Mouse (Mus musculus): ENCODE results near the gene Map2k5.

Map2k5 gene

DNA sequence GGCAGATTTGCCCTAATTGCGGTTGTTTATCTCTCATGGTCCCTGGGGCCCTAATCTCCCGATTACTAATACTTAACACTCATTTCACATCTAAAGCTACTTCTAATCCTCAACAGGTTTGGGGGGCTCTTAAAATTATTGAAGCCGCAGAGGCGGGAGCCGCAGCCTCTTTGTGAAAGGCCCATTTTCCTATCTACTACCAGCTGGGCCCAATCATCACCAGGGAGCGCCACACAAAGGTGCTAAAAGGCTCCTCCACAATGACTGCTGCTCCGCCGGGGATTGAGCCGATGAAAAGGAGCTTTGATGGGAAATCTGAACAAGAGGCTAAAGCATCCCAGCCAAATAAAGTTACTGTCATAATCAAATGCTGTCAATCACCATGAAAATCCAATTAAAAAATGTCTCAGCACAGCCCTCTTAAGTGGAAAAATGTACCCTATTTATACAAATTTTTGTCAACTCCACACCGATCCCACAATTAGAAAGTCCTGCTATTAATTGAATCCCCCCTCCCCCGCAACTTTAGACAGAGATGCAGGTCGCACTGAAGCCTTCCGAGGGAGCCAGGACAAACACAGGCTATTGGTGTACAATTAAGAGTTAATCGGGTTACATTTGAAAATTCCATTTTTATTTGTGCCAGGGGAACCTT, 195.3 kb downstream of the Map2k5 start:
- DNase-seq = no peak

DNA sequence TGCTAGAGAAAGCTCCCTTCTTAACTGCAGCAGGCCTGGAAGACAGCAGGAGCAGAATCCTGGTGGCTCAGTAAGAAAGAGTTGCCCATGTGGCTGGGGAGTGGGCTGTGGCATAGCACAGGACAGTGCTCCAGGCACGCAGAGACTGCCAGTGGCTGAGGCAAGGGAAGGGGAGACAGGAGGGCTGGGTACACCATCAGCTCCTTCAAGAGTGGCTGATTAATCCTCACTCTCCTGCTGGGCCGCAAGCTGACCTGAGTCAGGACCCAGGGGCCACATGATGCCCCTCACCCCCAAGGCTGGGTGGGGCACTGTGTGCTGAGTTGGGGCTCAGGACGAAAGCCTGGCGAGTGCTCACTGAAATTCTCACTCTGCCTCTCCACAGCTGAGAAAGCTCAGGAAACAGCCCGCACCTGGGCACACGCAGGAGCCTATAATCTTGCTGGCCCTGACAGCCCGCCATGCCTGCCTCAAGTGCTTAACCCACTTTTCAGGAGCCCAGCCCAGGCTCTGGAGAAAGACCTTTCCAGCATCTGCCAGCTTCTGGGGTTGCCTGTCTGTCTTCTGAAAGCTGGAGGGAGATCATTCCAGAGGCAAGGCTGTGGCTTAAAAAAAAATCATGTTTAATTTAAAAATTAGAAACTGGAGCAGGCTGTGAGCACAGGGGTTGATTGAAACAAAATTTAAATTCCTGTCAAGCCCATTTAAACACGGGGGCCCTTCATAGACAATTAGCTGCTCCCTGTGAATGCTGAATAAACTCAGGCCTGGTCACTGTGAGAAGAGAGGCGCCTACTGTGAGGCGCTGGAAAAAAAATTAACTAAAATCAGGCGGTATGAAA, 196.1 kb downstream of the Map2k5 start:
- DNase-seq = no peak

DNA sequence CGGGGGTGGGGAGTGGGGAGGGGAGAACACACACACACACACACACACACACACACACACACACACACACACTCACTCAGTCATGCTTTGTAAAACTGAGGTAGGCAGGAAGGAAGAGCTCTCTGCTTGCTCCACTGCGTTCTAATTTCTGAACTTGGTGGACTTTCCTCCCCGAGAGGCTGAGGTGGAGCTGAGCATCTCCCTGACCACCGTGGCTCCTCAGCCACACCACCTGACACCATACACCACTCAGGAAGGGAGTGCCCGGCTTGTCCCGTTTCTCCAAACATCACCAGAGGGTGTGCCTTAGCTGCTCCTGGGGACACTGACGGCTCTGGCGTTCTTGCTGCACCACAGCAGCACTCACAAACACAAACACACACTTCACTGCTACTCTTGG, 199.4 kb downstream of the Map2k5 start:
- no peak for DNase-seq

GRCm38 (mm10) chr9:63174001-63174721, 203.5 kb downstream of the Map2k5 start:
- DNase-seq = no peak

- no peak for DNase-seq
Observed at GRCm38 (mm10) chr9:63171951-63172350, 205.8 kb downstream of the Map2k5 start.

GRCm38 (mm10) chr9:63169127-63169526, 208.6 kb downstream of the Map2k5 start:
- DNase-seq = no peak

DNA sequence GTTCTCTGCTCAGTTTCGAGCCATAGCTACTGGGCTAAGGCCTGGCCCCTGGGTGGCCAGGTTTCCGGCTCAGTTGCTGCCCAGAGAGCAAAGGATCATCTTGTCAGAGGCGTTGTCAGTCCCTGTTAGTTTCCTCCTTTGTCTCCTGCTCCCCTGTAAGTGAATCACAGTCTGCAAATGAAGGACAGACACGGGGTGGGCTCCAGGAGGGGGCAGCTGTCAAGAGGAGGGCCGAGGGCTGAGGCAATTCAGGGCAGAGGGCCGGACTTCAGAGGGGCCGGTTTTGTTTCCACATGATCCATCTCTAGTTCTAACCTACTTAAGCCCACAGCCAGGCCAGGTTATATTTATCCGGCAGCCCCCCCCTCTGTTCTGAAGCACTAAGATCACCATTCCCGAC, 212.6 kb downstream of the Map2k5 start:
- no peak for DNase-seq

GRCm38 (mm10) chr9:63163756-63164155, 213.9 kb downstream of the Map2k5 start:
- no peak for DNase-seq

- DNase-seq = no peak
Observed at GRCm38 (mm10) chr9:63151949-63152348, 225.8 kb downstream of the Map2k5 start.

DNA sequence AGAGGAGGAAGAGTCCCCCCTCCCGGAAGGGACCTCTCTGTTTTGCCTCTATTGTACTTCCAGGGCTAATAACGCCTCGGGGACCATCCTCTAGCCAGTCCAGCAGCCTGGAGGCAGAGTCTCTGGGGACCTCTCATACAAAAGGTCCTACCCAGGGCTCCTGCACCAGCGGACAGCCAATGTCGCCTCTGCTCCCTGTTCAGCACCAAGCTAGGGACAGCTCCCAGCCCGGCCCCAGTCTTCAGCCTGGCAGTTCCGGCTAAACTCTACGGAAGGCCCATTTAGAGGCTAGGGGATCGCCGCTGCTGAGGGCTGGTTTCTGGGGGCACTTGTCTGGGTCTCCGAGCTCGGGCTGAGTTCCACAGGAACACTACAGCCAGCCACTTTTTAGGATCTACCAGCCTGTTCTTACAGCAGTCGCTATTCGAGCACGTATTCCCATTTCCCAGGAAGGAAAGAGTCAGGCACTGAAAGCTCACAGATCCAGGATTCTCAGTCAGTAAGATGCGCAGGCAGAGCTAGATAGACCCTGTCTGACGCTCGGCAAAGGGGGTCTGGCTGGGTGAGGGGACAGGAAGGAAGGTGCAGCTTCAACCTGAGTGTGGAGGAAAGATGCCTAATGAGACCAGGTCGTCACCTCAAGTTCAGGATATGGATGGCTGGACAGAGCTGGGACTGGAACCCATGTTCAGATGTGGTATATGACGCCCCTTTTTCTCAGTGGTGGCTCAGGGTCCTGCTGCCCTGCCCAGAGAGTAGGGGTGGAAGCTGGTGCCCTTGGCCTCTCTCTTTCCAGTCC, 226.4 kb downstream of the Map2k5 start:
- DNase-seq = peak; percentile 72

DNA sequence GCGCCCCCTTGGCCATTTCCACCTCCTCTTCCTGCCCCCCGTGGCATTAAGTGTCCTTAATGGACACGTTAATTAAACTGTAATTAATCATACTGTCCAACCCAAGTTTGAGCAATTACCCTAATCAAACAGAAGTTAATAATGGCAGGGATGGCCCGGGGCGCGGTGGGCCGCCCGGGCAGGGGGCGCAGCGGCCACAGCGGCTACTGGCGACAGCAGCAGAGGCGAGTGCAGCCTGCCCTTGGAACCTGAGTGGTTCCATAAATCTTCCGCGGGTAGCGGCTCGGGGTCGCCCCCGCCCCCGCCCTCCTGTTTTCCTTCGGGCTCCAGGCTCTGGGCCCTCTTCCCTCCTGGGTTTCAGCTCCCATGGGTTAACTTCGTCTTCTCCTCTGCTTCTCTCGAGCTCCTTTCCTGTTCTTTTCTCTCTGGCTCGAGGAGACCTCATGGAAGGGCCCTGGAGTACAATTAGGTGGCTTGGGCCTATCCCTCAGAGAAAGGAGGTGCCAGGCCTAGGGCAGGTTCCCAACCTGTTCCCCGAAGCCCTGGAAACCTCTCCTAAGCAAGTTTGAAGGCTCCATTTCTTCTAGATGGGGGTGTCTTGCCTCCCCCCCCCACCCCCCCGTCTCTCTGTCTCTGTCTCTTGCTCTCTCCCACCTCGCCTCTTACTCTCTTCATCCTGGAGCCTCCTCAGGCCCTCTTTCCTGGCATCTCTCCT, 227.5 kb downstream of the Map2k5 start:
- DNase-seq = no peak

- no peak for DNase-seq
Observed at GRCm38 (mm10) chr9:63149372-63149766, 228.3 kb downstream of the Map2k5 start.

DNA sequence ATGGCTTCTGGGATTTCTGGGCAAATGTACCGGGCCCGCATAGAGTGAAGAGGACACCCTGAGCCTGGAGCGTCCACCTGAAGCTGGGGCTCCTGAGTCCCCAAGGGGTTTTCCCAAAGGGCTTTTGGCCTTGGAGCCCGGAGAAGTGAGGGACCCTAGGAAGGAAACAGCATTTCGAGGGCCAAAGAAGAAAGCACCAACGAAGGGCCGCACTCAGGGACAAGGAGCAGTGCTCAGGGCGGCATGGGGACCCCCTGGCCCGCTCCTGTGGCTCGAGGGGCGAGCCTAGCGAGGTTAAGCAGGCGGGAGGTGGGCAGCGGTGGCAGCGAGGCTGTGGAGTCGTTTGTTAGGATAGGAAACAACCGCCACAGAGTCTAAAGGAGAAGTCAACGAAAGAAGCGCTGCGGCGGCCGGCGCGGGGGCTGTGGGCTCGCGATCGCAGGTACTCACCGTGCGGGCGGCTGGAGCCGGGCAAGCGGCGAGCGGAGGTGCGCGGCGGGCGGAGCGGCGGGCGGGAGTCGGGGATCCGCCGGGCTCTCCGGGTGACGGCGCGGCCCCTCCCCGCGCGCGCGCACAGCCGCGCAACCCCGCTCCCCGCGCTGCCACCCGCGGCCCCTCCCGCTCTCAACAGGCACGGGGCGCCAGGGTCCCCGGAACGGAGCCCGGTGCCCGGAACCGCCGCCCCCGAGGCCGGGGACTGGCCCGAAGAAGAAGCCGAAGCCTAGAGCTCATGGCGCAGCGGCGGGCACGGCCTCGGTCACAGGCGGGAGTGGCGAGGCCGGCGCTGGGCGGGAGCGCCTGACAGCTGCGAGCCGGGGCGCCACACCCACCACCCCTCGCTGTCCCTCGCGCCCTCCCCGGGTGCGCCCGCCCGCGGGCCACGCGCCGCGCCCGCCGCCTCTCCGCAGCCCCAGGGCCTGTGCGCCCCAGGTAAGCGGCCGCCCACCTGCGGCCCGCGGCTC, 229.0 kb downstream of the Map2k5 start, which contains the start of gene Skor1:
Skor1 (minus strand) TSS at position 552 of the 962 bp plus-strand sequence.
- no peak for DNase-seq

- no peak for DNase-seq
Observed at GRCm38 (mm10) chr9:63147786-63148409, 229.8 kb downstream of the Map2k5 start.

- no peak for DNase-seq
Observed at GRCm38 (mm10) chr9:63147296-63147695, 230.4 kb downstream of the Map2k5 start.

DNA sequence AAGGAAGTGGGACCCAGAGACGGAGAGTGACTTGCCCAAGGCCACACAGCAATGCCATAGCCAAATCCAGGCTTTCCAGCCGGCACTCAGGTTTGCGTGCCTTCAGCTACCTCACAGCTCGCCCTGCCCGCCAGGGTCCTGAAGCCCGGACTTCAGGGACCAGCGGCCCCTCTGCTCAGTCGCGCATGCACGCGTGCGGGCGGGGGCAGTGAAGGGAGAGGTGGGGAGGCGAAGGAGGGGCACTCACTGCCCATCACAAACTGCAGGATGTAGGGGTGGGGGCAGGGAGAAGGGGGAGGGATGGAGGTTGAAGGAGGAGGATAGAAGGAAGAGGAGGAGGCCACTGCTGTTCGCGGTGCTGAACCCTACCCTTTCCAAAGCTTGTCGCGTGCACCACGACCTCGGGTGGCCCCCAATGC, 230.8 kb downstream of the Map2k5 start:
- DNase-seq = no peak

DNA sequence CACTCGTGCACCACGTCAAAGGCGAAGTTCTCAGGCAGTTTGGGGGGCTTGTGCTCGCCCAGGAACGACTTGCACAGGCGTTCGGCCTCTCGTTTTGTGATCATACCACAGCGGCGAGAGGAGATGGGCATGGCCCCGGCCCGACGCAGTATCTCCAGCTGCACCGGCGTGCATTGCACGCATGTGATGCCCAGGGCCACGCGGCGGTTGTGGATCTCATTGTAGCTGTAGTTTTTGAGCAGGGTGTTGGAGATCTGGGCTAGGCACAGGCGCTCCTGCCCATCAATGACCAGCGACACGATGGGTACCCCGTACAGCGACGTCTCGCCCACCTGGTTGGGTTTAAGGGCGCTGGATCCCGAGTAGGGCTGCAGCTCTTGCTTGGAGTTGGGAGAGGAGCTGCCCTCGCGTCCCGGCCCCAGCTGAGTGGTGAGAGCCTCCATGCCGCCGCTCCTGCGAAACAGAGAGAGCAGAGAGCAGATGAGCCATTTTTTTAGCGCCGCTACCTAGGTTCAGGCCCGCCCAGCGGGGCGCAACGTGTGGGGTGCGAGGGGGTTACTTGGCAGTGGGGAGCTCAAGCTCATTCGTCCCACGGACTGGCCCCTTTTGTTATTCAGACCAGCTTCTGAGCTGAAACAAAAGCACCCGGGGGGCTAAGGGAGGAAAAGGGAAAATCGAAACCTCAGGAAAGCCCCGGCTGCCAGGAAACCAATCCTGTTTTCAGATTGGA, 231.4 kb downstream of the Map2k5 start:
- no peak for DNase-seq

DNA sequence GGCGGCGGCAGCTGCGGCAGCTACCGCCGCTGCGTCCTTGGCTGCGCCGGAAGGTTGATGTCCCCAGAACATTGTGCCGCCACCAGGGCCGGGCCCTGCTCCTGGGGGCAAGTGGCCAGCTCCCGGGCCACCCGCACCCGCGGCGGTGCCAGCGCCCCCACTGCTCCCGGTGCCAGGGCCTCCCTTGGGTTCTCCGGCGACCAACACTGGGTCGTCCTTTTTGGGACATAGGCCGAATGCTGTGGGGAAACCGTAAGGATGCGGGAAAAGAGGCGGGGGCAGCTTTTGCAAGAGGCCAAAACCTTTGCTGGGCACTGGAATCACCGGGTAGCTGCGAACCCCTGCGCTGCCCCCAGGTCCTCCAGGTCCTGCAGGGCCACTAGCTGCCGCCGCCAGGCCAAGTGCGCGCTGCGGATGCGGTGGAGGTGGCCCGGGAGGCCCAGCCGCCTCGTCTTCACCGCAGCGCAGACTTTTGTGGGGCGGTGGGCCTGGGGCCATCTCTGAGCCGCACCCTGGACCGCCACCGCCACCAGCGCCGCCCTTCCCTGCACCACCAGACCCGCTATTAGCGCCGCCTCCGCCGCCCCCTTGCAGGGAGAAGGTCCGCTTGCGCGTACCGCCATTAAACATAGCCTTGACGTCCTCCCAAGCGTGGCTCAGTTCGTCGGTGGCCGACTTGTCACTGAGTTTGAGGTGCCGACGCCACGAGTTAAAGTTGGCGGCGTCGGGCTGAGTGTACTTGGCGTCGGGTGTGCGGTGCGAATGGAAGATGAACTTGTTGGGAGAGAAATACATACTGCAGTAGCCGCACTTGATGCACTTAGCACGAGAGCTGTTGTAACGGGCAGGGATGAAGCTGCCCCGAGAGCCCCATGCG, 232.2 kb downstream of the Map2k5 start:
- no peak for DNase-seq

All from liver (tissue).